Mouse (Mus musculus): ENCODE measurements around the gene Ptgs2.

The Ptgs2 gene

GRCm38 (mm10) chr1:150151411-150151810 is 51.6 kb downstream of the Ptgs2 start:
- no peak for DNase-seq

Measured in lung, postnatal 4 days (tissue).